Mouse (Mus musculus): Measurements from ENCODE around the gene Npb. TPM values are rescaled to one million over a fixed set of nuclear protein-coding genes. Genes with fewer than 3 reads are reported as not detected.

Gene Npb
- polyA plus RNA-seq, 1 experiment from 2014 or later: 2.9 TPM

GRCm38 (mm10) chr11:120610477-120611046 lies 2.3 kb downstream of the Npb start:
- H3K36me3 ChIP-seq (ENCODE audit: insufficient read depth, low read length): 0 out of 2 replicates have a peak, but pooled peaks cover 5% of the 10 kb centered on the region
- no peak overlapping the region for H3K9ac ChIP-seq (replicated peaks; ENCODE audit: low read depth)
- no peaks in the 10 kb centered on the region for H3K9me3 ChIP-seq (ENCODE audit: low read length)
- DNase-seq (ENCODE audit: low spot score): no peak
- ATAC-seq: no peak
- no peak overlapping the region for H3K4me2 ChIP-seq (replicated peaks; ENCODE audit: low read depth, low read length)
- H3K4me1 ChIP-seq (ENCODE audit: insufficient read depth, low read depth, low read length): peaks cover 7% of the 10 kb centered on the region; the same call in 1 of the 2 replicates
- no peak overlapping the region for H3K4me3 ChIP-seq (ENCODE audit: low read depth, low read length)
- H3K27me3 ChIP-seq (replicated peaks; ENCODE audit: insufficient read depth, low read length): no peaks in the 10 kb centered on the region
- H3K27ac ChIP-seq (ENCODE audit: low read length): no peak overlapping the region
- 83% methylated on average over 9 of the region's 9 CpGs for WGBS
- TF ChIP-seq CTCF (IDR thresholded peaks at IDR 0.05) (no peak), EP300 (IDR thresholded peaks at IDR 0.05) (no peak)

- Histone ChIP-seq H3K36me3 (ENCODE audit: insufficient read depth, low read length) (0 out of 2 replicates have a peak, but pooled peaks cover 5% of the 10 kb centered on the region), H3K27me3 (replicated peaks; ENCODE audit: insufficient read depth, low read length) (no peaks in the 10 kb centered on the region), H3K4me1 (ENCODE audit: insufficient read depth, low read depth, low read length) (peaks cover 15% of the 10 kb centered on the region), H3K9ac (replicated peaks; ENCODE audit: low read depth) (no peak overlapping the region), H3K9me3 (ENCODE audit: low read length) (no peaks in the 10 kb centered on the region), H3K4me2 (replicated peaks; ENCODE audit: low read depth, low read length) (no peak overlapping the region), H3K27ac (ENCODE audit: low read length) (no peak overlapping the region), H3K4me3 (ENCODE audit: low read depth, low read length) (no peak overlapping the region)
- WGBS: 34% methylated on average over 6 of the region's 6 CpGs
- ATAC-seq (peak; percentile 51), DNase-seq (ENCODE audit: low spot score) (peak; percentile 84)
- TF ChIP-seq CTCF (IDR thresholded peaks at IDR 0.05) (peak; percentile 94), EP300 (IDR thresholded peaks at IDR 0.05) (no peak)
Observed at GRCm38 (mm10) chr11:120612763-120613162, 4.5 kb downstream of the Npb start.

GRCm38 (mm10) chr11:120613481-120613972 lies 5.2 kb downstream of the Npb start:
- Histone ChIP-seq H3K27ac (ENCODE audit: low read length) (no peak overlapping the region), H3K4me1 (ENCODE audit: insufficient read depth, low read depth, low read length) (peaks cover 10% of the 10 kb centered on the region), H3K4me3 (ENCODE audit: low read depth, low read length) (no peak overlapping the region), H3K27me3 (replicated peaks; ENCODE audit: insufficient read depth, low read length) (no peaks in the 10 kb centered on the region), H3K4me2 (replicated peaks; ENCODE audit: low read depth, low read length) (no peak overlapping the region), H3K36me3 (ENCODE audit: insufficient read depth, low read length) (peaks cover 9% of the 10 kb centered on the region), H3K9me3 (ENCODE audit: low read length) (no peaks in the 10 kb centered on the region), H3K9ac (replicated peaks; ENCODE audit: low read depth) (no peak overlapping the region)
- ATAC-seq: no peak
- no peak for TF ChIP-seq CTCF (IDR thresholded peaks at IDR 0.05)
- no peak for TF ChIP-seq EP300 (IDR thresholded peaks at IDR 0.05)
- WGBS: 84% methylated on average over 9 of the region's 10 CpGs
- no peak for DNase-seq (ENCODE audit: low spot score)

- peaks cover 11% of the 10 kb centered on the region for H3K36me3 ChIP-seq (ENCODE audit: insufficient read depth, low read length)
Observed at GRCm38 (mm10) chr11:120613976-120614375, 5.7 kb downstream of the Npb start.

GRCm38 (mm10) chr11:120615167-120615566 lies 6.9 kb downstream of the Npb start:
- DNase-seq (ENCODE audit: low spot score) (no peak), ATAC-seq (no peak)
- WGBS: 90% methylated on average over 6 of the region's 6 CpGs
- no peaks in the 10 kb centered on the region for H3K9me3 ChIP-seq (ENCODE audit: low read length)
- peaks cover 12% of the 10 kb centered on the region for H3K36me3 ChIP-seq (ENCODE audit: insufficient read depth, low read length)
- no peaks in the 10 kb centered on the region for H3K27me3 ChIP-seq (replicated peaks; ENCODE audit: insufficient read depth, low read length)
- no peak overlapping the region for H3K4me3 ChIP-seq (ENCODE audit: low read depth, low read length)
- no peak overlapping the region for H3K4me2 ChIP-seq (replicated peaks; ENCODE audit: low read depth, low read length)
- H3K9ac ChIP-seq (replicated peaks; ENCODE audit: low read depth): no peak overlapping the region
- TF ChIP-seq CTCF (IDR thresholded peaks at IDR 0.05): no peak
- TF ChIP-seq EP300 (IDR thresholded peaks at IDR 0.05): no peak
- no peak overlapping the region for H3K27ac ChIP-seq (ENCODE audit: low read length)
- peaks cover 8% of the 10 kb centered on the region for H3K4me1 ChIP-seq (ENCODE audit: insufficient read depth, low read depth, low read length)

More at GRCm38 (mm10) chr11:120613976-120614375, 5.7 kb downstream of the Npb start:
- H3K4me2 ChIP-seq (replicated peaks; ENCODE audit: low read depth, low read length): no peak overlapping the region
- ATAC-seq: no peak
- H3K27ac ChIP-seq (ENCODE audit: low read length): no peak overlapping the region
- H3K4me3 ChIP-seq (ENCODE audit: low read depth, low read length): no peak overlapping the region
- WGBS: 84% methylated on average over 8 of the region's 8 CpGs
- peaks cover 8% of the 10 kb centered on the region for H3K4me1 ChIP-seq (ENCODE audit: insufficient read depth, low read depth, low read length)
- H3K9me3 ChIP-seq (ENCODE audit: low read length): no peaks in the 10 kb centered on the region
- H3K9ac ChIP-seq (replicated peaks; ENCODE audit: low read depth): no peak overlapping the region
- TF ChIP-seq EP300 (IDR thresholded peaks at IDR 0.05) (no peak), CTCF (IDR thresholded peaks at IDR 0.05) (no peak)
- no peak for DNase-seq (ENCODE audit: low spot score)
- H3K27me3 ChIP-seq (replicated peaks; ENCODE audit: insufficient read depth, low read length): no peaks in the 10 kb centered on the region

- H3K9ac ChIP-seq (replicated peaks; ENCODE audit: low read depth): no peak overlapping the region
- DNase-seq (ENCODE audit: low spot score) (no peak), ATAC-seq (no peak)
- no peaks in the 10 kb centered on the region for H3K27me3 ChIP-seq (replicated peaks; ENCODE audit: insufficient read depth, low read length)
- no peak for TF ChIP-seq CTCF (IDR thresholded peaks at IDR 0.05)
- no peak for TF ChIP-seq EP300 (IDR thresholded peaks at IDR 0.05)
- H3K27ac ChIP-seq (ENCODE audit: low read length): no peak overlapping the region
- 82% methylated on average over 11 of the region's 11 CpGs for WGBS
- H3K36me3 ChIP-seq (ENCODE audit: insufficient read depth, low read length): peaks cover 17% of the 10 kb centered on the region
- H3K4me3 ChIP-seq (ENCODE audit: low read depth, low read length): no peak overlapping the region
- no peak overlapping the region for H3K4me2 ChIP-seq (replicated peaks; ENCODE audit: low read depth, low read length)
- H3K9me3 ChIP-seq (ENCODE audit: low read length): no peaks in the 10 kb centered on the region
- peaks cover 8% of the 10 kb centered on the region for H3K4me1 ChIP-seq (ENCODE audit: insufficient read depth, low read depth, low read length)
Observed at GRCm38 (mm10) chr11:120615606-120616203, 7.4 kb downstream of the Npb start.

Data from lung, postnatal 0 days (tissue).